Mouse (Mus musculus): Measurements from ENCODE around the gene Syde1. TPM values are rescaled to one million over a fixed set of nuclear protein-coding genes. Genes with fewer than 3 reads are reported as not detected.

Gene Syde1
- polyA plus RNA-seq, 1 experiment from 2014 or later, result 13.0 TPM

- peak; percentile 10; the same call in 1 of the 2 replicates for ATAC-seq (replicated peaks; ENCODE audit: insufficient number of reproducible peaks, insufficient read depth, low FRiP score, low read depth)
- Histone ChIP-seq H3K36me3 (peaks cover 32% of the 10 kb centered on the region), H3K4me2 (peak overlapping the region; percentile 63), H3K9me3 (replicated peaks) (no peaks in the 10 kb centered on the region), H3K27me3 (no peaks in the 10 kb centered on the region), H3K27ac (peak overlapping the region; percentile 94), H3K4me3 (peak overlapping the region; percentile 65), H3K9ac (peak overlapping the region; percentile 67), H3K4me1 (replicated peaks) (peaks cover 15% of the 10 kb centered on the region)
- 8% methylated on average over 13 of the region's 13 CpGs for WGBS
Measured at GRCm38 (mm10) chr10:78575105-78575632, 16.6 kb downstream of the Syde1 start.

- peak within 1 kb of the TSS; percentile 94 for H3K27ac ChIP-seq
- H3K36me3 ChIP-seq, result peaks cover 25% of the 10 kb centered on the region
- no peaks in the 10 kb centered on the region for H3K9me3 ChIP-seq (replicated peaks)
- under 1% methylated on average over 51 of the region's 51 CpGs for WGBS
- H3K27me3 ChIP-seq, result no peaks in the 10 kb centered on the region
- peak; percentile 83 for ATAC-seq (replicated peaks; ENCODE audit: insufficient number of reproducible peaks, insufficient read depth, low FRiP score, low read depth)
- H3K9ac ChIP-seq, result peak within 1 kb of the TSS; percentile 67
- peak within 1 kb of the TSS; percentile 63 for H3K4me2 ChIP-seq
- H3K4me1 ChIP-seq (replicated peaks), result peaks cover 15% of the 10 kb centered on the region
- peak within 1 kb of the TSS; percentile 65 for H3K4me3 ChIP-seq
Measured at GRCm38 (mm10) chr10:78574250-78575104, 17.3 kb downstream of the Syde1 start, which contains the start of gene Ilvbl. Gene Ilvbl, plus strand, starts transcription at chr10:78574346.

DNA sequence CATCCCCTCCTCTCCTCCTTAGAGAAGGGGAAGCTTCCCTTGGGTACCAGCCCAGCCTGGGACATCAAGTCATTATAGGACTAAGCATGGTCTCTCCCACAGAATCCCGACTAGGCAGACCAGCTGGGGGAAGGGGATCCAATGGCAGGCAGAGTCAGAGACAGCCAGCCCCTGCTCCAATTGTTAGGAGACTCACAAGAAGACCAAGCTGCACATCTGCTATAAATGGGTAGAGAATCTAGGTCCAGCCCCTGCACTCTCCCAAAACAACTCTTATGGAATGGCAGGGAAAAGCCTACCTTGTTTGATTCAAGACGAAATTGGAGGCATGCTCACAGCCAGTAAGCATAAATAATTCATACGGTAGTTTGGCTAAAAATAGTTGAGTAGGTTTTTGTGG is 18.5 kb downstream of the Syde1 start:
- Histone ChIP-seq H3K9ac (no peak overlapping the region), H3K27ac (no peak overlapping the region), H3K36me3 (peaks cover 13% of the 10 kb centered on the region), H3K4me1 (replicated peaks) (peaks cover 15% of the 10 kb centered on the region), H3K4me2 (no peak overlapping the region), H3K9me3 (replicated peaks) (no peaks in the 10 kb centered on the region), H3K4me3 (no peak overlapping the region), H3K27me3 (no peaks in the 10 kb centered on the region)
- ATAC-seq (replicated peaks; ENCODE audit: insufficient number of reproducible peaks, insufficient read depth, low FRiP score, low read depth), result no peak
- 73% methylated on average over 3 of the region's 3 CpGs for WGBS

DNA sequence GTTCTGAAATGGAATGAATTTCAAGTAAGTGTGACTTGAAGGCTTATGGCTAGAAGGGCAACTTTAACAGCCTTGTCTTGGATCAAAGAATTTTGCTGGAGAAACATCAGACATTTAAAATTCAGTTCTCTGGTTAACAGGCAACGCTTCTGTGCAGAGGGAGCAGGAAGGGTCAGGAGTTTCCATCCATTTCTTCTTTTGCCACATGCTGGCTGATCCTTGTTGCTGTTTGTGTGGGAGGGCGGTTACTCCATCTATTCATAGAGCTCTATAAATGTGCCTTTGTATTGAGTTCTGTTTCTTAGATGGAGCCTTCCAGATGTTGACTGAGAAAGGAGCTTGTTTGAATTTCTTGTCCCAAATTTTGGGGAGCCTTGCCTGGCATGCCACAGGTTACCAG is 20.9 kb downstream of the Syde1 start:
- 50% methylated on average over 2 of the region's 2 CpGs for WGBS
- H3K27ac ChIP-seq, result no peak overlapping the region
- no peak overlapping the region for H3K4me2 ChIP-seq
- H3K36me3 ChIP-seq, result no peaks in the 10 kb centered on the region
- no peaks in the 10 kb centered on the region for H3K27me3 ChIP-seq
- H3K4me3 ChIP-seq, result no peak overlapping the region
- H3K9me3 ChIP-seq (replicated peaks), result no peaks in the 10 kb centered on the region
- H3K9ac ChIP-seq, result no peak overlapping the region
- H3K4me1 ChIP-seq (replicated peaks), result peaks cover 7% of the 10 kb centered on the region
- no peak for ATAC-seq (replicated peaks; ENCODE audit: insufficient number of reproducible peaks, insufficient read depth, low FRiP score, low read depth)

DNA sequence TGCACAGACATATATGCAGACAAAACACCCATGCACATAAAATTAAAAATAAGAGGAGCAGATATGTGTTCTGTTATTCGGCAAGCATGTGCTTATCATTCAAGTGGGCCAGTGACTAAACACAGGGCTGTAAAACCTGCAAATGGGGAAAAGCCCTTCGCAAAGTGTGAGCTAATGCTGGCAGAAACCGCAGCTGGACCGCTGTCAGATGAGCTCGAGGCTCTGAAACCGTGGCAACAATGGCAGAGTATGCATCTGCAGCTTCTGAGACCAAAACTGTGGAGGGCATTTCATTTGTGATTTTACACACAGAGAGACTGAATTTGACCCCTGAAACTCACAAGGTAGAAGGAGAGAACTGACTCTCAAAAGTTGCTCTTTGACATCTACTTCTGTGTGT is 21.3 kb downstream of the Syde1 start:
- Histone ChIP-seq H3K27me3 (no peaks in the 10 kb centered on the region), H3K4me1 (replicated peaks) (peaks cover 3% of the 10 kb centered on the region), H3K4me3 (no peak overlapping the region), H3K9ac (no peak overlapping the region), H3K27ac (no peak overlapping the region), H3K4me2 (no peak overlapping the region), H3K36me3 (no peaks in the 10 kb centered on the region), H3K9me3 (replicated peaks) (no peaks in the 10 kb centered on the region)
- ATAC-seq (replicated peaks; ENCODE audit: insufficient number of reproducible peaks, insufficient read depth, low FRiP score, low read depth), result no peak
- WGBS, result 59% methylated on average over 6 of the region's 6 CpGs

DNA sequence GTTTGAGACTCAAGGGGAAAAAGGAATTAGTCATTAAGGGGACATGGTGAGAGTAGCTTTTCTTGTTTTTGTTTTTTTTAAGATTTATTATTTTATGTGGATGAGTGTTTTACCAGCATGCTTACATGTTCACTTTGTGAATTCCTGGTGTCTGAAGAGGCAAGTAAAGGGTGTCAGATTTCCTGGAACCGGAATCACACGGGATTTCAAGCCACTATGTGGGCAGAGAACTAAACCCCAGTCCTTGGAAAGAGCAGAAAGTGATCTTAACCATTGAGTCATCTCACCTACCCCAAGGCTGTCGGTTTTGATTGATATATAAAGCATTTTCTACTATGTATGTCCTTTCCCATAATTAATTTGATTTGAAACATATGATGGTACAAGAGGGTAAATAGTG is 22.1 kb downstream of the Syde1 start:
- Histone ChIP-seq H3K9ac (no peak overlapping the region), H3K27me3 (no peaks in the 10 kb centered on the region), H3K36me3 (no peaks in the 10 kb centered on the region), H3K4me3 (no peak overlapping the region), H3K27ac (no peak overlapping the region), H3K4me1 (replicated peaks) (no peaks in the 10 kb centered on the region), H3K9me3 (replicated peaks) (no peaks in the 10 kb centered on the region), H3K4me2 (no peak overlapping the region)
- WGBS, result 36% methylated on average over 3 of the region's 3 CpGs
- no peak for ATAC-seq (replicated peaks; ENCODE audit: insufficient number of reproducible peaks, insufficient read depth, low FRiP score, low read depth)

DNA sequence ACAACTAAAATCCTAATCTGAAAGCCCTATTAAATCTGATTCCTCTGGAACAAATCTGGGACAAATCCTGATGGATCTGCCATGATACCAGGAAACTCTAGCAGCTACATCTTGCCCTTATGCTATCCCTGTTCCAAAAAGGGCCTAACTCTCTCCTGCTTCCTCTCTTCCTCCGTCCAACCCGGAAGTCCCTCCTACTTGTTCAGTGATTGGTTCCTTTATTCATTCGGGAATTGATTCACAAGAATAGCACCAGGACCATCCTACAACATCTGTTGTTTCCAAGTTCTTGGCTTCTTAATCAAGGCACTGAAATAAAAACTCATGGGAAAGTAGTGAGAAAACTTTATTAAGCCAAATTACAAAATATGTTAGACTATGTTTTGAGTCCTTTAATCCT is 22.6 kb downstream of the Syde1 start:
- H3K27ac ChIP-seq, result no peak overlapping the region
- H3K4me1 ChIP-seq (replicated peaks), result no peaks in the 10 kb centered on the region
- no peak overlapping the region for H3K4me3 ChIP-seq
- H3K4me2 ChIP-seq, result no peak overlapping the region
- H3K9ac ChIP-seq, result no peak overlapping the region
- H3K9me3 ChIP-seq (replicated peaks), result no peaks in the 10 kb centered on the region
- WGBS, result 66% methylated on average over 3 of the region's 3 CpGs
- no peaks in the 10 kb centered on the region for H3K36me3 ChIP-seq
- ATAC-seq (replicated peaks; ENCODE audit: insufficient number of reproducible peaks, insufficient read depth, low FRiP score, low read depth), result no peak
- no peaks in the 10 kb centered on the region for H3K27me3 ChIP-seq

- no peak overlapping the region for H3K27ac ChIP-seq
- H3K4me1 ChIP-seq (replicated peaks), result no peaks in the 10 kb centered on the region
- no peak for ATAC-seq (replicated peaks; ENCODE audit: insufficient number of reproducible peaks, insufficient read depth, low FRiP score, low read depth)
- no peaks in the 10 kb centered on the region for H3K9me3 ChIP-seq (replicated peaks)
- H3K9ac ChIP-seq, result no peak overlapping the region
- no peak overlapping the region for H3K4me2 ChIP-seq
- H3K36me3 ChIP-seq, result no peaks in the 10 kb centered on the region
- H3K27me3 ChIP-seq, result no peaks in the 10 kb centered on the region
- H3K4me3 ChIP-seq, result no peak overlapping the region
- 71% methylated on average over 1 of the region's 1 CpGs for WGBS
Measured at GRCm38 (mm10) chr10:78565070-78565469, 26.7 kb downstream of the Syde1 start.

- no peaks in the 10 kb centered on the region for H3K36me3 ChIP-seq
- 47% methylated on average over 2 of the region's 2 CpGs for WGBS
- no peak for ATAC-seq (replicated peaks; ENCODE audit: insufficient number of reproducible peaks, insufficient read depth, low FRiP score, low read depth)
- no peak overlapping the region for H3K4me2 ChIP-seq
- H3K27me3 ChIP-seq, result 0 out of 2 replicates have a peak, but pooled peaks cover 2% of the 10 kb centered on the region
- H3K4me1 ChIP-seq (replicated peaks), result no peaks in the 10 kb centered on the region
- no peak overlapping the region for H3K27ac ChIP-seq
- H3K9ac ChIP-seq, result no peak overlapping the region
- H3K4me3 ChIP-seq, result no peak overlapping the region
- H3K9me3 ChIP-seq (replicated peaks), result no peaks in the 10 kb centered on the region
Measured at GRCm38 (mm10) chr10:78540943-78541342, 50.8 kb downstream of the Syde1 start.

Other genes with a start within 250 kb of the Syde1 start
- gene Agpat3, start 239.5 kb downstream of the Syde1 start, polyA plus RNA-seq (2015; fragmentation: Nextera tagmentation; extraction: Ambion mirVana), result 54.2 and 67.6 TPM in 2 replicates
- gene Rrp1, start 178.9 kb downstream of the Syde1 start, polyA plus RNA-seq (2015; fragmentation: Nextera tagmentation; extraction: Ambion mirVana), result 202 and 247 TPM in 2 replicates
- gene Cstb, start 166.3 kb downstream of the Syde1 start, polyA plus RNA-seq (2015; fragmentation: Nextera tagmentation; extraction: Ambion mirVana), result 114 and 160 TPM in 2 replicates
- gene Pdxk, start 127.0 kb downstream of the Syde1 start, polyA plus RNA-seq (2015; fragmentation: Nextera tagmentation; extraction: Ambion mirVana), result 4.6 and 8.7 TPM in 2 replicates
- gene Olfr1358, start 74.5 kb downstream of the Syde1 start, polyA plus RNA-seq (2015; fragmentation: Nextera tagmentation; extraction: Ambion mirVana), result not detected in 2 replicates
- 65.4 and 71.5 TPM in 2 replicates for gene Ilvbl, start 17.6 kb downstream of the Syde1 start, polyA plus RNA-seq (2015; fragmentation: Nextera tagmentation; extraction: Ambion mirVana)
- not detected in 2 replicates for gene Olfr1357, start 26.1 kb upstream of the Syde1 start, polyA plus RNA-seq (2015; fragmentation: Nextera tagmentation; extraction: Ambion mirVana)
- gene Casp14, start 126.3 kb upstream of the Syde1 start, polyA plus RNA-seq (2015; fragmentation: Nextera tagmentation; extraction: Ambion mirVana), result not detected in 2 replicates
- not detected in 2 replicates for gene Ccdc105, start 161.1 kb upstream of the Syde1 start, polyA plus RNA-seq (2015; fragmentation: Nextera tagmentation; extraction: Ambion mirVana)
- 0.47 and 0.76 TPM in 2 replicates for gene Slc1a6, start 188.5 kb upstream of the Syde1 start, polyA plus RNA-seq (2015; fragmentation: Nextera tagmentation; extraction: Ambion mirVana)